In the genomic region with DNA sequence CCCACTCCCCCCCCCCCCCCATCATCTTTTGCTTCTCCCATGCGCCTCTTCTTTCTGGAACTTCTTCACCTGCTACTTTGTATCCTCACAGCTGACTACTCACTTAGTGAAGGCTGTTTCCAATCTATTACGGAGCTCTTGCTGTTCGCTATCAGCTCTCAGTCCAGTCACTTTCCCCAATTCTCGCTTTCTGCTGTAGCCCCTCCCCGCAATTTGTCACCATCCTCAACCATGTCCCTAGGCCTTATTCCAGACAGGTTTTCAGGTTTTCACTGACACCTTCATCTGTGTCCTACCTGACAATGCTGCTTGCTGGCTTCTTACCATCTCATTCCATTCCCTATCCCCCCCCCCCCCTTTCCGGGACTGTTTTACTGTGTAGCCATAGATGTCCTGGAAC, we compare ENCODE assay signal across 8 mouse cellular contexts. TPM values are rescaled to one million over a fixed set of nuclear protein-coding genes. Genes with fewer than 3 reads are reported as not detected.
DNase-seq lines count a peak whose midpoint lies in the region; ATAC-seq and TF ChIP-seq lines count a peak whose summit lies in the region.

No protein-coding gene starts in this region.

- peaks cover 17% of the 10 kb centered on the region for H3K36me3 ChIP-seq in kidney, embryonic 15.5 days
- H3K36me3 ChIP-seq in embryonic facial prominence, embryonic 12.5 days = peaks cover 15% of the 10 kb centered on the region
- peaks cover 13% of the 10 kb centered on the region for H3K36me3 ChIP-seq in hindbrain, embryonic 16.5 days (ENCODE audit: control insufficient read depth, insufficient read depth, low read length)
- peaks cover 14% of the 10 kb centered on the region for H3K36me3 ChIP-seq in myocyte (ENCODE audit: control insufficient read depth, insufficient read depth)

- H3ac ChIP-seq in myocyte (ENCODE audit: control insufficient read depth, insufficient read length) = no peak overlapping the region

- H3K4me1 ChIP-seq in kidney, embryonic 15.5 days = peaks cover 20% of the 10 kb centered on the region
- H3K4me1 ChIP-seq in embryonic facial prominence, embryonic 12.5 days = peaks cover 19% of the 10 kb centered on the region
- H3K4me1 ChIP-seq in hindbrain, embryonic 16.5 days (ENCODE audit: control insufficient read depth, insufficient read depth, low read depth, low read length) = peaks cover 26% of the 10 kb centered on the region

- WGBS in kidney, embryonic 15.5 days = 63% methylated on average over 6 of the region's 6 CpGs
- WGBS in embryonic facial prominence, embryonic 12.5 days = 55% methylated on average over 6 of the region's 6 CpGs
- 44% methylated on average over 6 of the region's 6 CpGs for WGBS in hindbrain, embryonic 16.5 days

- ATAC-seq in kidney, embryonic 15.5 days (replicated peaks; ENCODE audit: low FRiP score) = no peak
- ATAC-seq in embryonic facial prominence, embryonic 12.5 days (ENCODE audit: insufficient number of reproducible peaks, insufficient read depth, low FRiP score, low TSS enrichment) = no peak
- ATAC-seq in hindbrain, embryonic 16.5 days = no peak

- no peak for TF ChIP-seq POLR2A in myocyte (IDR thresholded peaks at IDR 0.05; ENCODE audit: insufficient read length, low read depth)

- peak overlapping the region; percentile 67 for H3K4me2 ChIP-seq in kidney, embryonic 15.5 days
- H3K4me2 ChIP-seq in embryonic facial prominence, embryonic 12.5 days (replicated peaks) = peak overlapping the region; percentile 88
- H3K4me2 ChIP-seq in hindbrain, embryonic 16.5 days (ENCODE audit: low read length) = peak overlapping the region; percentile 61
- peak overlapping the region; percentile 92 for H3K4me2 ChIP-seq in myocyte (ENCODE audit: low read depth)

- peak overlapping the region; percentile 95; the same call in 1 of the 2 replicates for H3K9ac ChIP-seq in kidney, embryonic 15.5 days
- H3K9ac ChIP-seq in embryonic facial prominence, embryonic 12.5 days = peak overlapping the region; percentile 95; the same call in 1 of the 2 replicates
- peak overlapping the region; percentile 100 for H3K9ac ChIP-seq in hindbrain, embryonic 16.5 days (ENCODE audit: low read depth, low read length)

- H3K27me3 ChIP-seq in kidney, embryonic 15.5 days = no peaks in the 10 kb centered on the region
- no peaks in the 10 kb centered on the region for H3K27me3 ChIP-seq in embryonic facial prominence, embryonic 12.5 days
- H3K27me3 ChIP-seq in hindbrain, embryonic 16.5 days (replicated peaks; ENCODE audit: control insufficient read depth, insufficient read depth, low read length) = no peaks in the 10 kb centered on the region
- H3K27me3 ChIP-seq in myocyte (ENCODE audit: control insufficient read depth, insufficient read depth, insufficient read length) = no peaks in the 10 kb centered on the region

- H3K79me2 ChIP-seq in myocyte (ENCODE audit: control insufficient read depth, insufficient read depth) = peaks cover 4% of the 10 kb centered on the region

- no peak overlapping the region for H3K27ac ChIP-seq in kidney, embryonic 15.5 days
- H3K27ac ChIP-seq in embryonic facial prominence, embryonic 12.5 days = no peak overlapping the region
- H3K27ac ChIP-seq in hindbrain, embryonic 16.5 days (ENCODE audit: low read depth, low read length) = no peak overlapping the region; the same call in 1 of the 2 replicates

- H3K9me3 ChIP-seq in kidney, embryonic 15.5 days (replicated peaks) = peaks cover 3% of the 10 kb centered on the region; the same call in 1 of the 2 replicates
- H3K9me3 ChIP-seq in embryonic facial prominence, embryonic 12.5 days = no peaks in the 10 kb centered on the region
- H3K9me3 ChIP-seq in hindbrain, embryonic 16.5 days (ENCODE audit: control insufficient read depth, low read length) = peaks cover 3% of the 10 kb centered on the region; the same call in 1 of the 2 replicates

- H3K4me3 ChIP-seq in kidney, embryonic 15.5 days (replicated peaks) = peak overlapping the region; percentile 92
- peak overlapping the region; percentile 87 for H3K4me3 ChIP-seq in embryonic facial prominence, embryonic 12.5 days
- H3K4me3 ChIP-seq in hindbrain, embryonic 16.5 days (ENCODE audit: low read length) = peak overlapping the region; percentile 90
- H3K4me3 ChIP-seq in myocyte = peak overlapping the region; percentile 61

- DNase-seq in kidney, adult 8-10 months = no peak
- DNase-seq in urinary bladder, postnatal 14 days (ENCODE audit: low spot score) = no peak
- no peak for DNase-seq in thymus, postnatal 36 days
- no peak for DNase-seq in layer of hippocampus, postnatal 14 days (ENCODE audit: low spot score in 2 of 2)

TF ChIP-seq in myocyte, 11 proteins besides CTCF, POLR2A, EP300 and RAD21:
- TF ChIP-seq TCF12 (IDR thresholded peaks at IDR 0.05; ENCODE audit: insufficient read depth, poor library complexity, severe bottlenecking) (no peak), MYOD1 (IDR thresholded peaks at IDR 0.05; ENCODE audit: control insufficient read depth in 1 of 3, insufficient read length in 2 of 3, low read depth in 2 of 3) (no peak), CEBPB (IDR thresholded peaks at IDR 0.05; ENCODE audit: insufficient read depth, poor library complexity, severe bottlenecking) (no peak), USF1 (IDR thresholded peaks at IDR 0.05; ENCODE audit: low read depth) (no peak), MYOG (IDR thresholded peaks at IDR 0.05; ENCODE audit: control insufficient read depth in 1 of 3, insufficient read depth in 1 of 3, insufficient read length in 2 of 3, low read depth in 2 of 3) (no peak), TCF3 (IDR thresholded peaks at IDR 0.05; ENCODE audit: insufficient read length, low read depth) (no peak), SRF (IDR thresholded peaks at IDR 0.05; ENCODE audit: control insufficient read depth, insufficient read length, low read depth) (no peak), MAX (IDR thresholded peaks at IDR 0.05; ENCODE audit: low read depth) (no peak), E2F4 (IDR thresholded peaks at IDR 0.05; ENCODE audit: insufficient read depth) (no peak), REST (IDR thresholded peaks at IDR 0.05; ENCODE audit: insufficient read depth, insufficient read length) (no peak)
TF ChIP-seq in myocyte: peak in this region for 0.

RNA-seq across cellular contexts. Expression of gene Ppp6r2, which starts 1.1 kb away (rescaled TPM):
- 22.7 and 26.9 TPM in 2 replicates for polyA plus RNA-seq in kidney, embryonic 15.5 days (2015; fragmentation: Nextera tagmentation; extraction: Ambion mirVana)
- 38.9 and 41.9 TPM in 2 replicates for polyA plus RNA-seq in embryonic facial prominence, embryonic 12.5 days (2016; fragmentation: Nextera tagmentation; extraction: Ambion mirVana)
- 59.4 and 71.5 TPM in 2 replicates for polyA plus RNA-seq in hindbrain, embryonic 16.5 days (2015; fragmentation: Nextera tagmentation; extraction: Ambion mirVana)
- polyA plus RNA-seq in myocyte (2012; fragmentation: generic; extraction: Trizol) = 43.6 TPM
- 100 to 1,000 TPM; 157 to 167 TPM for total RNA-seq in layer of hippocampus, postnatal 14 days (2021)

RNA-seq across cellular contexts. Expression of gene Dennd6b, which starts 16.2 kb away (rescaled TPM):
- polyA plus RNA-seq in kidney, embryonic 15.5 days (2015; fragmentation: Nextera tagmentation; extraction: Ambion mirVana) = 17.0 and 19.2 TPM in 2 replicates
- 30.2 and 30.3 TPM in 2 replicates for polyA plus RNA-seq in embryonic facial prominence, embryonic 12.5 days (2016; fragmentation: Nextera tagmentation; extraction: Ambion mirVana)
- polyA plus RNA-seq in hindbrain, embryonic 16.5 days (2015; fragmentation: Nextera tagmentation; extraction: Ambion mirVana) = 86.6 and 93.2 TPM in 2 replicates
- 6.6 TPM for polyA plus RNA-seq in myocyte (2012; fragmentation: generic; extraction: Trizol)
- total RNA-seq in layer of hippocampus, postnatal 14 days (2021) = 10 to 100 TPM; 29.9 to 35.5 TPM

RNA-seq across cellular contexts. Expression of gene Plxnb2, which starts 31.9 kb away (rescaled TPM):
- 138 and 160 TPM in 2 replicates for polyA plus RNA-seq in kidney, embryonic 15.5 days (2015; fragmentation: Nextera tagmentation; extraction: Ambion mirVana)
- polyA plus RNA-seq in embryonic facial prominence, embryonic 12.5 days (2016; fragmentation: Nextera tagmentation; extraction: Ambion mirVana) = 169 and 182 TPM in 2 replicates
- polyA plus RNA-seq in hindbrain, embryonic 16.5 days (2015; fragmentation: Nextera tagmentation; extraction: Ambion mirVana) = 85.2 and 106 TPM in 2 replicates
- polyA plus RNA-seq in myocyte (2012; fragmentation: generic; extraction: Trizol) = 278 TPM
- total RNA-seq in layer of hippocampus, postnatal 14 days (2021) = 10 to 100 TPM; 60.1 to 74.0 TPM
